Mouse (Mus musculus) bone marrow, adult 2 months (tissue): ENCODE measurements at regions not wholly inside any gene's neighbourhood (a gene's known extent, or its start where the extent isn't known, plus 50 kb on each side); places are given as distances from the start of the nearest gene placed in this dataset.

Experiments used
- CTCF ChIP-seq: fragments of 200-500 bp; IDR thresholded peaks from 2 replicates; pipeline ENCODE4 v1.5.1; 2011; ENCODE audit warnings: low read length, control low read depth; ENCODE audit not compliant: control insufficient read depth, insufficient read depth
- POLR2A ChIP-seq: fragments of 200-500 bp; IDR thresholded peaks from 2 replicates; pipeline ENCODE4 v1.6.1; 2011; ENCODE audit warnings: low read depth, mild to moderate bottlenecking, control low read depth, low read length, borderline replicate concordance; ENCODE audit not compliant: control insufficient read depth

DNA sequence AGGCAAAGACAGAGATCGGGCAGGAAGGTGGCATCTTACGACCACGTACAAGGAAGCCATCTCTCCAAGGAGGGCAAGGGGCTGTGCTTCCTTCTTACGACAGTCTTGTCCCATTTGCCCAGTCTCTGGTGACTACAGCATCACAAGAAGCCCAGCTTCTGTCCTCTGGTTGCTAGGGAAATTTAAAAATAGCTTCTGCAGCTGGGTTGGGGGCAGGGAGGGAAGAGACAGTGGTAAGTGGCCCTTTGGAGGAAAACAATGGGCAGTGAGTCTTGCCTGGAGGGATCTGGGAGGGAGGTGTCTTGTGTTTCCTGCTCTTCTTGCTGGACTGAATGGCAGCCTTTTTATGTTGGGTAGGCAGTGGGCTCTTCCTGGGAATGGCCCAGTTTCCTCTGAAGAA, 62.8 kb upstream of the Dgkg start:
- TF ChIP-seq CTCF (no peak), POLR2A (no peak)
